Mouse (Mus musculus) adrenal gland, adult 8-10 months (tissue): ENCODE data around the gene Lrrc1. TPM values are rescaled to one million over a fixed set of nuclear protein-coding genes. Genes with fewer than 3 reads are reported as not detected.

Experiments used
- DNase-seq: peaks from one replicate; pipeline ENCODE4 v3.0.0; 2022
- total RNA-seq, 4 experiments: library from RNA; stranded (reverse); gene quantifications; 2 replicates each; pipeline ENCODE4 v1.2.4; 2022

Gene Lrrc1
- total RNA-seq, 4 experiments from 2014 or later: 9.1 to 20.4 (median 14.8) TPM

- DNase-seq: no peak
Measured at GRCm38 (mm10) chr9:77420200-77420585, 124.5 kb downstream of the Lrrc1 start.

DNA sequence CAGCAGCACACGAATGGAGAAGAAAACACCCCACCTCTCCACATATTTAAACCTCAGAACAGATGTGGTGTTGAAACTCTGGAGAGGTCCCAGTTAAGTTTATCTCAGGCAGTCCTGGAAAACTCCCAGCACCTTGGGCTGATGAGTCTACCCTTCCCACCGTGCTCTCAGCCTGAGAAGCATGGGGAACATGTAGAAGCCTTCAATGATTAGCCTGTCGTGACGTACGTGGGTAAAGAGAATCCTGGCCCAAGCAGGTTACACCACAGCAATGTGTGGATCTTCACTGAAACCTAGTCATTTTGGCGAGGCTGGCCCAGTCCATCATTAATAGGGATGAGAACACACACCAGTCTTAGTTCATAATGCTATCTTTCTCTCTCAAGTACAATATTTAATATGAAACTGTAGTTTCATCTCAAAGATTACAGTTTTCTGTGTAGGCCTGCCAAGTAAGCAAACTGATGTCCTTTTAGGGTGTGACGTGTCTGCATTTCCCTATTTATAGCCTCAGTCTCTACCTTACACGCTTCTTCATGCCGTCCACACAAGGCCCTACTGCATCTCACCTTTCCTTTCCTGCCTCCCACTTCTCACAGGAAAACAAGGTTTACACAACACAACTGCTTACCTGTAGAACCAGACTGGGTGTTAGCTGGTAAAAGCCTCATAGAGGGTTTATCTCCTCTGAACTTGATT, 125.0 kb downstream of the Lrrc1 start:
- no peak for DNase-seq

- DNase-seq: no peak
Measured at GRCm38 (mm10) chr9:77418800-77419199, 125.9 kb downstream of the Lrrc1 start.

- no peak for DNase-seq
Measured at GRCm38 (mm10) chr9:77416486-77416885, 128.2 kb downstream of the Lrrc1 start.

- DNase-seq: no peak
Measured at GRCm38 (mm10) chr9:77416002-77416401, 128.7 kb downstream of the Lrrc1 start.

- DNase-seq: no peak
Measured at GRCm38 (mm10) chr9:77411830-77412425, 132.7 kb downstream of the Lrrc1 start.

DNA sequence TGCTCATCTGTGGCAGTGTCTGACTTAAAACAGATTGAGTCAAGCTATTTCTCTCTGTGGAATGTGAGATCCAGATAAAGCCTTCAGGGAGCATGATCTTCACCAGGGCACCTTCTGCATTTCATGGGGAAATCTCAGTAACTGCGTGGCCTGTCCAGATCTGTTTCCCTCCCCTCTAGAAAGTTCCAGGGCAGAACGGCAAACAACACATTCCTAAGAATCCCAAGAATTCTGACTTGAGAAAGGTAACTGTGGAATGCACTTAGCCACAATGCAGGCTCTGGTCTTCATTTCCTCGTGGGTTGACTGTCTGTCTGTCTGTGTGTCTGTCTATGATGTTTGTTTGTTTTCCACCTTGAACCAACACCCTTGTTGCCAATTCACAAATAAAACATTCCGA, 133.7 kb downstream of the Lrrc1 start:
- no peak for DNase-seq

DNA sequence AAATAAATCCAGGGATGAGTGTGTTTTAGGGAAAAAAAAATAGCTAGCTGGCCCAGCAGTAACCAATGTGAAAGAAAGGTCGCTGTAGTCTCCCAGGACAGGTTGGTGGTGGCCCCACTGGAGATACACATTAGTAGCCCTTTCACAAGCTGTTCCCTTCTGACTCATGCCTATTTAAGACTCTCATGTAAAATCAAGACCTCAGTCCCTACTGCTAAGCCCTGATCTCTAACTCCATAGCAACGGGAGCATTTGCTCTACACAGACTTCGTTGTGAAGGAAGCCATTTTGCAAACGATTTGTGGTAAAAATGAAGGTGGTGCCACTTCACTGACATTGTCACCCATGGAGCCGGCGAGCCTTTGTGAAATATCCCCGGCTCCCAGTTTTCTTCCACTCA, 134.1 kb downstream of the Lrrc1 start:
- DNase-seq: no peak

DNA sequence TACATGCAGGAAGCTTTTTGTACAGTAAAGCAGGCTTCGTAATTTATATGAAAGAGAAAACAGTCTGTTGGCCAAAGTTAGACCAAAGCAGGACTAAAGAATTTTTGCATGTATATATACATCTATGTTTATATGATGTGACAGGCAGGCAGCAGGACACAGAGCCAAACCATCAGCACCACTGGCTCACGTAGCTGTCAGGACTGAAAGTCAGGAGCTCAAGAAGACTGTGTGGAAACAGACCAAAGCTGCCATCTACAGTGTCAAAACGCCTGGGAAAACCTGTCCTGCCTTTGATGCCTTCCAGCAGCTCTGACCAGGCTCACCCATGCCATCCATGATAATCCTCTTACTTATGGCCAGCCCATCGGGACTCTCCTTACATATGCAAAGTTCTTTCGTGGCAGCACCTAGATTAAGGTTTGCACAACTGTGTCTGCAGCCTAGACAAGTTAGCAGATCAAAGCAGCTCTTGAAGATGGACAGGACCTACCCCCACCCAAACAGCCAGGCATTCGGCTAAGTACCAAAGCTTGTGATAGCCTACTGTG, 136.5 kb downstream of the Lrrc1 start:
- DNase-seq: no peak

- peak; percentile 25 for DNase-seq
Measured at GRCm38 (mm10) chr9:77406906-77407305, 137.8 kb downstream of the Lrrc1 start.

DNA sequence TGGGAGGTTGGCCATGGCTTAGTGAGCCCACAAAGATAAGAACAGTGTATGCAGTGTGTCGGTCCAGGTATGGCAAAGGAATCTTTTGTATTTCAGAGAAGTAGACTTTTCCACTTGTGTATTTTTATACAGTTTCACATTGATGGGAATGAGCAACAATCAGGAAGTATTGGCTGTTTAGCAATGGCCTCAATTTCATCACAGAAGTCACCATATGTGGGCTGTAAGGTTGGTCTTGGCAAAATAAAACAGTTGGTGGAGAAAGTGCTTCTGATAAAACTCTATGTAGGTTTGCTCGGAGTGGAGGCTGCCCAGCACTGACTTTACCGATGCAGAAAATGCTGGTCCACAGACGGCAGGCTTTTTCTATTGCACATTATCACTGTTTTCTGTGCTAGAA, 140.2 kb downstream of the Lrrc1 start:
- no peak for DNase-seq

DNA sequence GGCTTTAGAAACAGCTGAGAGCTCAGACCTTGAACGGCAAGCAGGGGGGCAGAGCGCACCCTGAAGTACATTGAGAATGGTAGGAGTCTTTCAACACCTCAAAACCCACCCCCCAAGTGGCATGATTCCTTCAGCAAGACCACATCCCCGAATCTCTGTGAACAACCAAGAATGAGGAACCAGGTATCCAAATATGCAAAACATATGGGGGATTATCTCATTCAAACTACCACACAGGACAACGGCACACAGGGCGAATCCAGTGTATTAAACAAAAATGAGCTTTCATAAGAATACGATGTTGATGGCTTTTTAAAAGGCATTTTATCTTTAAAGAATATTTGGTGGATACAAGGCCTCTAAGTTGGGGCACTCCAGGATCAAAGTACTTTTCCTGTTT, 140.7 kb downstream of the Lrrc1 start:
- no peak for DNase-seq

- DNase-seq: no peak
Measured at GRCm38 (mm10) chr9:77402971-77403370, 141.7 kb downstream of the Lrrc1 start.

GRCm38 (mm10) chr9:77399801-77400200, 144.9 kb downstream of the Lrrc1 start:
- DNase-seq: no peak

DNA sequence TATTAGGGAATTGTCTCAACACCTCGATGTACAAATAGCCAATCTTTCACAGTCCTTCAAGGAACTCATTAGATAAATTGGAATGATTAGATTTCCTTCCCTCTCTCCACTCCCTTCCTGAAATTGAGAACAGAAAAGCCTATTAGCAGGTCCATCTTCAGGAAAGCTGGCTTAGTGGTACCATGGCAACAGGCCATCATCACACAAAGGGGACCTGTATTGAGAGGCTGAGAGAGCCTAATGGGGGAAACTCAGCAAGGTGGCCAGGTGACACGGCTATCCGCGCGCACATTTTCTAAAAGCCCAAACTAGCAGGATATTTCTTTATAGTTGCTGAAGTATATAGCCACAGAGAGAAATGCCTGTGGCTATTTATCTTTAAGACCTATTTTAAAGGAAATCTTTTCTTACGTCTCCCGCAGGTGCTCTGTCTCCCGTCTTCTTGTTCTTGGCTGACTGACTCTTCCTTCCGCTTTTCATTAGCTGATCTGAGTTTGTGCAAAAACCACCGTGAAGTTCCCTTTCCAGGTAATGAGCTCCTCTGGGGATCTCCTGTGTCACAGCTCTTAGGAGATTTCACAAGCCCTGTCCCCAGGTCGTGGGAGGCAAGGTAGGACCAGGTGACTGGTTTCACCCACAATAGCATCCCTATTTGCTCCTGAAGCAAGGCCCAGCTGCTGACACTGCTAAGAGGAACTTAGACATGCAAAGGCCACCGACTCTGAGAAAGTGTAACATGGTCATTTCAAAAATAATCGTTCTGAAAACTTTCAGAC, 145.6 kb downstream of the Lrrc1 start:
- no peak for DNase-seq

- DNase-seq: no peak
Measured at GRCm38 (mm10) chr9:77397027-77397426, 147.6 kb downstream of the Lrrc1 start.

DNA sequence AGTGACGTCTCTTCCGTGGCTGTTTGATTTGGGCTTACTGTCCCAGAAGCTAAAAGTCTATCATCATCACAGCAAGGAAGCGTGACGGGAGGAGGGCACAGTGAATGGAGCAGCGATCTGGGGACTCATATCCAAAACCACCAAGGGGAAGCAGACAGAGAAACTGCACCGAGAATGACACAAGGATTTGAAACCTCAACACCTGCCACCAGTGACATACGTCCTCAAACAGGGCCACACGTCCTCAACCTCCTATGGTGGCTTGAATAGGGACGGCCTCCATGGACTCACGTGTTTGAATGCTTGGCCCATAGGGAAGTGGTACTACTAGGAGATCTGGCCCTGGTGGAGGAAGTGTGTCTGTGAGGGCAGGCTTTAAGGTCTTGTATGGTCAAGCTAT, 153.4 kb downstream of the Lrrc1 start:
- no peak for DNase-seq

DNA sequence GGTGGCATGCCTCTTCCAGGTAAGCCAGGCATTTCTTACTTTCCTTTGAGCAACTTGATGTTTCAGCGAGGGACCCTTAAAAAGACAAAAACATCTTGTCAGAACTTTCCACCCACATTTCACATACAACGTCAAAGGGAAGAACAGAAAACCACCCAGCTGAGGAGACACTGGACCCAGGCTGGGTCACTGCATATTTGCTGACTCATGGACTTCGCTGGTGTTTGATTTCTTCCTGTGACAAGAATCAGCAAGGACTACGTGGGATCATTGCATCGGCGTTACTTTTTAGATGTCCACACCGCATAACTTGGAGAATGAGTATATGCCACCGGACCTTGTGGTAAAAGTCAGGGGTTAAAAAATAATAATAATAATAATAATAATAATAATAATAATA, 155.7 kb downstream of the Lrrc1 start:
- DNase-seq: no peak

- DNase-seq: no peak
Measured at GRCm38 (mm10) chr9:77386751-77387150, 157.9 kb downstream of the Lrrc1 start.

DNA sequence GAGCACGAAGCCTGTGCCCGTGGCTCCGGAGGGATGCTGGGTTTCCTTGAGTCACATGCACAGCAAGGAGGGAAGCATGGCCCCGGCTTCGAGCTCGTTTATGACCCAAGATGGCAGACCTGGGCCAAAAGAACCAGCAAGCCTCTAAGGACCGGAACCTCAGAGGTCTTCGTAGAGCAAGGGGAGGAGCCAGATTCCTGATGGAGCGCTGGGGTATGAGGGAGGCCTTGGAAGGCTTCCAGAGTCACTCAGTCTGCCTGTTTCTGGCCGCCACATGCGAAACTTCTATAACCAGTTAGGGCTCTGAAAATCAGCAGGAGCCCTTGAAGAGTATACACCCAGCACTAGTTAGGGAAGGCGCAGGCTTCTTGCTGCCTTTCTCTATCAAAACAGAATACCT, 159.1 kb downstream of the Lrrc1 start:
- DNase-seq: no peak

DNA sequence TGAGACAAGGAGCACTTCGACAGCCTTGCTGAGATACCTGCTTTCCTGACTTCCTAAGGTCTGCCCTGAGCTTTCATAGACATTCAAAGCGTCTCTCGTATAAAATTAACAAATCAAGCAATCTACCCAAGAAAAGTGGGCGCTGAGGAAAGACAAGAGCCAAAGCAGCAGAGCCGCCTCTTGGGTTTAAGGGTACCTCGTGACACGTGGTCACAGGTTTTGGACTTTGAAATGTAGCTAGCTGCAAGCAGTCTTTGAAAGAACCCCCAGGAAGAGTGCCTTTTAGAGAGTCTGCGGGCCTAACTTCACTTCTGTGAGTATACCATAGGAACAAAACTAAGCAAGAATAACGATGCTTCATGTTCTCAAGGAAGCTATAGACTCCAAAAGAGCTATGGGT, 160.0 kb downstream of the Lrrc1 start:
- DNase-seq: no peak

GRCm38 (mm10) chr9:77383951-77384350, 160.7 kb downstream of the Lrrc1 start:
- no peak for DNase-seq

DNA sequence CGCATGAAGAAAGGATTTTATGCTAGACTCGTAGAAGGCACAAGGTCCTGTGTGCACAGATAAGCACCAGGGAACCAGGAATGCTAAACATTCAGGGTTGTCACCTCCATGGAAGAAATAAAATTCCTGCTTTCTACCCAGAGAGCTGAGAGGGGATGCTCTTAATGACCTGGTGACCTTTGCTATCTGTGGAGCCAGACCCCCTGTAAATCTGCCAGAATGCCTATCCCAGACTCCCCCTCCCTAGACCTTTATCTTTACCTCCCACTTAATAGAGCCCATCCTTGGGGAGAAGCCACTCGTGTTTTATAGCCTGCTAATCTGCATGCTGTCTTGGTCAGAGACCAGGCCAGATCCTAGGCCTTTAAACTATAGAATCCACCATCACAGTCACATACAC, 162.2 kb downstream of the Lrrc1 start:
- DNase-seq: no peak

DNA sequence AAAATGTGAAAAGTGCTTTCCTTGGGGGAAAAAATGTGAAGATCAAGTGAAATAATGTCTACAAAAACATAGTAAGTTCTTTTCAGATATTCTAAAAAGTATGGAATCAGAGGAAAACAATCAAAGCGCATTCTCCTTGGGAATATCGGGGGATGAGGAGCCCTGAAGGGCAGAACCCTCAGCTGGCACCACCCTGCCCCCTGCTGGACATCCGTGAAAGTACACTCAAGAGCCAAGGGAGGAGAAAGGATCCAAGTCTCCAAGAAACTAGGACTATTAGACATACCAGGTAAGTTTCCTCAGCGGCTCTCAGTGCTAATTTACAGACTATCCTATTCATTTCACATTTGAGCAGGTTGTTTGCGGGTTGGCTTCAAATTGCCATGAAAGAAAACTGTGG, 163.1 kb downstream of the Lrrc1 start:
- peak; percentile 23 for DNase-seq
